Mouse (Mus musculus) intestine, embryonic 15.5 days (tissue): Measurements from ENCODE around the gene A730049H05Rik. TPM values are rescaled to one million over a fixed set of nuclear protein-coding genes. Genes with fewer than 3 reads are reported as not detected.

Source experiments
- polyA plus RNA-seq: library from polyadenylated mRNA; unstranded; fragments of >200 nt; fragmentation: Nextera tagmentation; extraction: Ambion mirVana; gene quantifications from 2 replicates; pipeline ENCODE4 v1.2.1, GENCODE M21; 2015

The A730049H05Rik gene
- polyA plus RNA-seq, 1 experiment from 2014 or later = 0.36 TPM

Other genes with a start within 250 kb of the A730049H05Rik start
- 6.7 and 7.2 TPM in 2 replicates for gene Prickle2, start 110.3 kb upstream of the A730049H05Rik start, polyA plus RNA-seq
- gene Gm15737, start 52.9 kb downstream of the A730049H05Rik start, polyA plus RNA-seq = 0.08 TPM in 2 replicates
- gene Adamts9, start 127.0 kb downstream of the A730049H05Rik start, polyA plus RNA-seq = 11.2 and 17.9 TPM in 2 replicates